ENCODE assay signal across 23 mouse cellular contexts in genomic region chr5:31644272-31644671, GRCm38 (mm10). TPM values are rescaled to one million over a fixed set of nuclear protein-coding genes. Genes with fewer than 3 reads are reported as not detected.
DNase-seq lines count a peak whose midpoint lies in the region; TF ChIP-seq lines count a peak whose summit lies in the region.
"Had no signal": no experiment of that assay in that cellular context is flagged by ENCODE, and none has a peak within 500 bp of the region (broad histone marks: within the 10 kb centered on the region; RNA-seq: fewer than 3 reads in every experiment).

No protein-coding gene starts in this region.

- H3K27ac ChIP-seq in heart, embryonic 10.5 days: peak overlapping the region; percentile 17; the same call in 1 of the 2 replicates
- H3K27ac ChIP-seq in layer of hippocampus, adult 2 months: peak overlapping the region; percentile 55
- peak overlapping the region; percentile 17; the same call in 1 of the 2 replicates for H3K27ac ChIP-seq in bone marrow macrophage, adult 2 months (ENCODE audit: insufficient read depth, low read depth, low read length)
- H3K27ac ChIP-seq: hindbrain, embryonic 10.5 days; hindbrain, postnatal 0 days; macrophage; midbrain, embryonic 15.5 days; neural tube, embryonic 13.5 days had no signal

- 74% methylated on average over 4 of the region's 4 CpGs for WGBS in heart, embryonic 10.5 days

- H3K4me1 ChIP-seq in heart, embryonic 10.5 days: peaks cover 11% of the 10 kb centered on the region; the same call in 1 of the 2 replicates
- H3K4me1 ChIP-seq in bone marrow macrophage, adult 2 months (ENCODE audit: control insufficient read depth, insufficient read depth, low read length): peaks cover 30% of the 10 kb centered on the region
- H3K4me1 ChIP-seq: hindbrain, embryonic 10.5 days; midbrain, embryonic 15.5 days; neural tube, embryonic 13.5 days had no signal

- no peak for TF ChIP-seq CTCF in layer of hippocampus, adult 2 months (conservative IDR thresholded peaks at IDR 0.05)
- TF ChIP-seq CTCF in bone marrow macrophage, adult 2 months (IDR thresholded peaks at IDR 0.05; ENCODE audit: low read depth, low read length): no peak

- no peaks in the 10 kb centered on the region for H3K27me3 ChIP-seq in heart, embryonic 10.5 days (ENCODE audit: insufficient read depth, poor library complexity, severe bottlenecking)
- H3K27me3 ChIP-seq: midbrain, embryonic 15.5 days; neural tube, embryonic 13.5 days; Patski had no signal

- intact Hi-C loops in heart, postnatal 14 days (cut with DNase I): no loop called here

- TF ChIP-seq POLR2A in bone marrow macrophage, adult 2 months (IDR thresholded peaks at IDR 0.05; ENCODE audit: borderline replicate concordance, low read depth, low read length): no peak

- no peaks in the 10 kb centered on the region for H3K9me3 ChIP-seq in heart, embryonic 10.5 days
- H3K9me3 ChIP-seq: hindbrain, embryonic 10.5 days; midbrain, embryonic 15.5 days; neural tube, embryonic 13.5 days had no signal

- 0 out of 2 replicates have a peak, but pooled peaks cover 2% of the 10 kb centered on the region for H3K36me3 ChIP-seq in heart, embryonic 10.5 days
- H3K36me3 ChIP-seq: hindbrain, embryonic 10.5 days; midbrain, embryonic 15.5 days; neural tube, embryonic 13.5 days had no signal

- DNase-seq in heart, embryonic 10.5 days (ENCODE audit: low spot score): no peak
- DNase-seq in heart, postnatal 14 days: no peak
- DNase-seq in layer of hippocampus, adult 2 months (ENCODE audit: low spot score in 2 of 2): no peak
- no peak for DNase-seq in layer of hippocampus, postnatal 10 days (ENCODE audit: low spot score in 2 of 2)
- no peak for DNase-seq in lung, postnatal 14 days
- no peak for DNase-seq in adrenal gland, postnatal 14 days
- DNase-seq: adrenal gland, adult 2 months; cerebellum, adult 2 months; cerebellum, postnatal 36 days; embryo, embryonic 11 days; gastrocnemius, postnatal 14 days; kidney, adult 9 months; kidney, postnatal 14 days; layer of hippocampus, postnatal 36 days; retina, postnatal 1 day; thymus, postnatal 14 days had no signal

- H3K4me3 ChIP-seq in heart, embryonic 10.5 days: no peak overlapping the region
- no peak overlapping the region for H3K4me3 ChIP-seq in layer of hippocampus, adult 2 months
- H3K4me3 ChIP-seq in bone marrow macrophage, adult 2 months (ENCODE audit: insufficient read depth, low read length): no peak overlapping the region
- H3K4me3 ChIP-seq: hindbrain, embryonic 10.5 days; midbrain, embryonic 15.5 days; neural tube, embryonic 13.5 days had no signal

RNA-seq across cellular contexts. Expression of gene Mrpl33, which starts 47.5 kb away (rescaled TPM):
- 294 and 320 TPM in 2 replicates for polyA plus RNA-seq in heart, embryonic 10.5 days (2016; fragmentation: Nextera tagmentation; extraction: Ambion mirVana)
- 100 to 1,000 TPM; 280 to 291 TPM for total RNA-seq in heart, postnatal 14 days (2021)
- total RNA-seq in layer of hippocampus, adult 2 months (2021): 10 to 100 TPM; 82.1 to 99.8 TPM
- total RNA-seq in layer of hippocampus, postnatal 10 days (2021): 100 to 1,000 TPM; 135 to 151 TPM
- 131 and 193 TPM in 2 replicates for polyA plus RNA-seq in bone marrow macrophage, adult 2 months (2012; ENCODE audit: insufficient read depth, insufficient read length, missing spikeins)
- 300 and 306 TPM in 2 replicates for total RNA-seq in adrenal gland, postnatal 14 days (2021)

RNA-seq across cellular contexts. Expression of gene Rbks, which starts 53.2 kb away (rescaled TPM):
- polyA plus RNA-seq in heart, embryonic 10.5 days (2016; fragmentation: Nextera tagmentation; extraction: Ambion mirVana): 6.2 and 6.8 TPM in 2 replicates
- 1 to 10 TPM; 3.9 to 4.5 TPM for total RNA-seq in heart, postnatal 14 days (2021)
- 1 to 10 TPM; 4.0 to 4.4 TPM for total RNA-seq in layer of hippocampus, adult 2 months (2021)
- total RNA-seq in layer of hippocampus, postnatal 10 days (2021): 1 to 10 TPM; 2.7 TPM
- 12.3 and 12.4 TPM in 2 replicates for polyA plus RNA-seq in bone marrow macrophage, adult 2 months (2012; ENCODE audit: insufficient read depth, insufficient read length, missing spikeins)
- 10.2 and 10.3 TPM in 2 replicates for total RNA-seq in adrenal gland, postnatal 14 days (2021)

RNA-seq across cellular contexts. Expression of gene Babam2, which starts 53.2 kb away (rescaled TPM):
- polyA plus RNA-seq in heart, embryonic 10.5 days (2016; fragmentation: Nextera tagmentation; extraction: Ambion mirVana): 40.8 and 43.6 TPM in 2 replicates
- 10 to 100 TPM; 34.1 to 35.9 TPM for total RNA-seq in heart, postnatal 14 days (2021)
- total RNA-seq in layer of hippocampus, adult 2 months (2021): 10 to 100 TPM; 49.3 to 50.4 TPM
- 10 to 100 TPM; 39.5 to 41.2 TPM for total RNA-seq in layer of hippocampus, postnatal 10 days (2021)
- 64.1 and 69.4 TPM in 2 replicates for polyA plus RNA-seq in bone marrow macrophage, adult 2 months (2012; ENCODE audit: insufficient read depth, insufficient read length, missing spikeins)
- total RNA-seq in adrenal gland, postnatal 14 days (2021): 65.4 and 72.3 TPM in 2 replicates
